Mouse (Mus musculus) bone marrow macrophage, adult 2 months (primary cell): ENCODE measurements around the gene Nkapl.

Experiments used
- CTCF ChIP-seq: IDR thresholded peaks from 2 replicates; pipeline ENCODE4 v1.5.1; 2012; ENCODE audit warnings: low read depth, mild to moderate bottlenecking, low read length, moderate library complexity
- POLR2A ChIP-seq: IDR thresholded peaks from 2 replicates; pipeline ENCODE4 v1.6.1; 2012; ENCODE audit warnings: mild to moderate bottlenecking, low read depth, low read length, borderline replicate concordance

GRCm38 (mm10) chr13:21469097-21469496 is 788 bp upstream of the Nkapl start:
- TF ChIP-seq POLR2A (no peak), CTCF (no peak)
